Mouse (Mus musculus) neural tube, embryonic 13.5 days (tissue): ENCODE results near the gene Kalrn. TPM values are rescaled to one million over a fixed set of nuclear protein-coding genes. Genes with fewer than 3 reads are reported as not detected.
A peak's percentile ranks its signal among the peaks of the same experiment; 100 is the strongest.

Experiments used
- ATAC-seq: fragments of 200-750 bp; cut with Nextera tagmentation; 2 replicates; pipeline ENCODE4 v1.8.0; 2017; ENCODE audit warnings: low read depth, mild to moderate bottlenecking, moderate TSS enrichment, moderate library complexity
- H3K27ac ChIP-seq: fragments of 300-500 bp; sonication (generic); replicated peaks from 2 replicates; pipeline ENCODE4 v1.5.1; 2015; ENCODE audit warnings: moderate library complexity, mild to moderate bottlenecking, inconsistent platforms
- H3K27me3 ChIP-seq: fragments of 300-500 bp; sonication (generic); 2 replicates; pipeline ENCODE4 v1.6.1; 2015; ENCODE audit warnings: mild to moderate bottlenecking, inconsistent platforms
- H3K36me3 ChIP-seq: fragments of 300-500 bp; sonication (generic); 2 replicates; pipeline ENCODE4 v1.6.1; 2015; ENCODE audit warnings: mild to moderate bottlenecking, inconsistent platforms
- H3K4me1 ChIP-seq: fragments of 300-500 bp; sonication (generic); replicated peaks from 2 replicates; pipeline ENCODE4 v1.6.1; 2015; ENCODE audit warnings: inconsistent platforms
- H3K4me2 ChIP-seq: fragments of 300-500 bp; sonication (generic); 2 replicates; pipeline ENCODE4 v1.6.1; 2015; ENCODE audit warnings: inconsistent platforms, mild to moderate bottlenecking, moderate library complexity
- H3K4me3 ChIP-seq: fragments of 300-500 bp; sonication (generic); 2 replicates; pipeline ENCODE4 v1.5.1; 2015; ENCODE audit warnings: mild to moderate bottlenecking, inconsistent platforms
- H3K9ac ChIP-seq: fragments of 300-500 bp; sonication (generic); 2 replicates; pipeline ENCODE4 v1.6.1; 2015; ENCODE audit warnings: moderate library complexity, mild to moderate bottlenecking, inconsistent platforms
- H3K9me3 ChIP-seq: fragments of 300-500 bp; sonication (generic); 2 replicates; pipeline ENCODE4 v1.6.1; 2016; ENCODE audit warnings: inconsistent platforms
- WGBS: fragments of 180-500 bp; shearing (Covaris S2); methylation state at CpG from one replicate; pipeline ENCODE4 v1.1.7; 2015; 5-methylcytosine and 5-hydroxymethylcytosine counted together
- polyA plus RNA-seq: library from polyadenylated mRNA; unstranded; fragments of >200 nt; fragmentation: Nextera tagmentation; extraction: Ambion mirVana; gene quantifications from 2 replicates; pipeline ENCODE4 v1.2.1, GENCODE M21; 2015

The Kalrn gene
- polyA plus RNA-seq, 1 experiment from 2014 or later = 23.9 TPM

GRCm38 (mm10) chr16:34546805-34547509 lies 26.4 kb downstream of the Kalrn start:
- no peak overlapping the region for H3K4me2 ChIP-seq
- 0 out of 2 replicates have a peak overlapping the region, but pooled peaks have one; percentile 13 for H3K27ac ChIP-seq
- H3K9me3 ChIP-seq = peaks cover 4% of the 10 kb centered on the region; the same call in 1 of the 2 replicates
- H3K9ac ChIP-seq = no peak overlapping the region
- 33% methylated on average over 6 of the region's 6 CpGs for WGBS
- H3K27me3 ChIP-seq = no peaks in the 10 kb centered on the region
- no peak overlapping the region for H3K4me3 ChIP-seq
- ATAC-seq = peak; percentile 77; the same call in 1 of the 2 replicates
- H3K36me3 ChIP-seq = no peaks in the 10 kb centered on the region
- peaks cover 33% of the 10 kb centered on the region for H3K4me1 ChIP-seq

- no peak for ATAC-seq
- Histone ChIP-seq H3K4me1 (peaks cover 50% of the 10 kb centered on the region), H3K36me3 (no peaks in the 10 kb centered on the region), H3K9ac (no peak overlapping the region), H3K9me3 (peaks cover 4% of the 10 kb centered on the region; the same call in 1 of the 2 replicates), H3K27me3 (no peaks in the 10 kb centered on the region), H3K27ac (no peak overlapping the region), H3K4me2 (no peak overlapping the region), H3K4me3 (no peak overlapping the region)
- 69% methylated on average over 4 of the region's 4 CpGs for WGBS
Measured at GRCm38 (mm10) chr16:34543754-34544153, 29.6 kb downstream of the Kalrn start.

GRCm38 (mm10) chr16:34542341-34542740 lies 31.0 kb downstream of the Kalrn start:
- Histone ChIP-seq H3K9me3 (peaks cover 4% of the 10 kb centered on the region; the same call in 1 of the 2 replicates), H3K4me3 (no peak overlapping the region), H3K4me1 (peaks cover 48% of the 10 kb centered on the region), H3K27me3 (no peaks in the 10 kb centered on the region), H3K36me3 (no peaks in the 10 kb centered on the region), H3K27ac (no peak overlapping the region), H3K4me2 (no peak overlapping the region), H3K9ac (no peak overlapping the region)
- no peak for ATAC-seq
- WGBS = 93% methylated on average over 2 of the region's 2 CpGs

DNA sequence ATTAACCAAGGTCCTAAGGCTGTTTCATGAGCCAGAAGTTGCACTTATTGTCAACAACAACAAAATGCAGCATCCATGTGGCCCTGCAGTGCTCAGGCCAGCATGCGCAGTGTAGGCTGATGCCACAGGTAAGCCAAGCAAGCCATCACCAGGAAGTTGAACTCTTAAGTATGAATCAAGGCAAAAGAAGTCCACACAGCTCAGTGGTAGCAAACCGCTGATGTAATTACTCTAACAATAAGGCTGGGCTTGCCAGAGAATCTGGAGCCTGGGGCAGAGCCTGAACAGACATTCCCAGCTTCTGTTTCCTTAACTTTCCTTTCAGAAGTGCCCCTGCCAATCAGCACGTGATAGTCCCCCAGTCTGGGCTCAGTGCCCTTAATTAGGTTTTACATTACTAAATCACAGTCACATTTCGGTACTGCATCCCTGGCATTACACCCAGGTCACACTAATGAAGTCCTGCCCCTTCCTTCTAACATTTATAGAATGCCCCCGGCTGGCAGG lies 34.6 kb downstream of the Kalrn start:
- Histone ChIP-seq H3K27ac (no peak overlapping the region), H3K9ac (no peak overlapping the region), H3K27me3 (no peaks in the 10 kb centered on the region), H3K9me3 (peaks cover 4% of the 10 kb centered on the region; the same call in 1 of the 2 replicates), H3K4me3 (no peak overlapping the region), H3K36me3 (no peaks in the 10 kb centered on the region), H3K4me1 (peaks cover 62% of the 10 kb centered on the region), H3K4me2 (no peak overlapping the region)
- WGBS = 66% methylated on average over 5 of the region's 5 CpGs
- no peak for ATAC-seq

DNA sequence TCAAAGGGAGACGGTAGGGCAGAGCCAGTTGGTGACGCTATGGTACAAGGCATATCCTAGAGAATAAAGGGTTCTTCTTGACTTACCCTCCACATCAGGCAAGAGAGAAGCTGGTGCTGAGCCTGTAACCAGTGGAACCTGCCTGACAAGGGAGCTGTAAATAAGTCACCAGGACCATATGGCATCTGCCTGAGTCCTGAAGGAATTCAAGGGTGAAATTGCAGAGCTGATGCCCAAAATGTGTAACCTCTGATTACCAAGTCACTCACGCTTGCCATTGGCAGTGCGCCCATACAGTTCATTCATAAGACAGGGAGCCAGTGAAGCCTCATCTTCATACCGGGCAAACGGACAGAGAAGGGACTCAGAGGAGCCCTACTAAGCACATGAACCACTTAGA lies 37.0 kb downstream of the Kalrn start:
- no peak overlapping the region for H3K9ac ChIP-seq
- no peak overlapping the region for H3K4me3 ChIP-seq
- H3K36me3 ChIP-seq = no peaks in the 10 kb centered on the region
- ATAC-seq = no peak
- peaks cover 62% of the 10 kb centered on the region for H3K4me1 ChIP-seq
- H3K4me2 ChIP-seq = no peak overlapping the region
- H3K27me3 ChIP-seq = no peaks in the 10 kb centered on the region
- H3K9me3 ChIP-seq = no peaks in the 10 kb centered on the region
- 50% methylated on average over 6 of the region's 6 CpGs for WGBS
- H3K27ac ChIP-seq = no peak overlapping the region

DNA sequence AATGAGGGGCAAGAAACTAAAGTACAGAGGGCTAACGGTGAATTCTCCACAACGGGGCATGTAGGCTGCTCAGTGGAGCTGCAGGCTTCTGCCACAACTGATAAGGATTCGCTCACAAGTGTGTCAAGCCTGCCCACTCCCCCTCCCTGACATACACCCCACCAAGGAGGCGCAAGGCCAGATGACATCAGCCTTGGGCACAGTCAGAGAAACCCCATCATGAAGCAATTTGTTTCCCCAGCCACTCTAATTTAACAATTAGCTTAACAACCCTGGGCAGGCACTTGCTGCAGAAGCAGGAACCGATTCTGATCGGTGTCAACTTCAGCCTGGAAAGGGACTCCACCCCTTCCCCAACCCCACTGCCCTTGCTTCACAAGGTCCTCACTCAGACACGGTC lies 38.2 kb downstream of the Kalrn start:
- Histone ChIP-seq H3K9me3 (no peaks in the 10 kb centered on the region), H3K27ac (no peak overlapping the region), H3K4me2 (no peak overlapping the region), H3K36me3 (no peaks in the 10 kb centered on the region), H3K27me3 (no peaks in the 10 kb centered on the region), H3K4me1 (peaks cover 55% of the 10 kb centered on the region), H3K9ac (no peak overlapping the region), H3K4me3 (no peak overlapping the region)
- no peak for ATAC-seq
- WGBS = 43% methylated on average over 7 of the region's 7 CpGs

DNA sequence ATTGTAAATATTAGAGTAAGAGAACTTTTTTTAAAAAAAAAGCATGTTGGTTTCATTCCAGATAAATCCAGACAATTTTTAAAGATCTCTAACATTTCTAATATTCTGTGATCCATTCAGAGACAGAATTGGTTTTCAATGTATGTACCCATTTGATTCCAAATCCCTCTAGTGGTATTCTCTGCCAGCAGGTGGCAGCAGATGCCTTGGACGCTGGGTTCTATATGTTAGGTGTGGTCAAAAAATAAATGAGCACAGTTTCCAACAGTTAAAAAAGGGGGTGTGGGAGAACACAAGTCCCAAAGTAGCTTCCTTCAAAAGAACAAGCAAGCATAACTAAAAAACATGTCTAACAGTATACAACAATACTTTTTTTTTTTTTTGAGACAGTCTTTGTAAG lies 41.8 kb downstream of the Kalrn start:
- no peak overlapping the region for H3K4me2 ChIP-seq
- no peaks in the 10 kb centered on the region for H3K27me3 ChIP-seq
- ATAC-seq = no peak
- H3K4me3 ChIP-seq = no peak overlapping the region
- 10% methylated on average over 1 of the region's 1 CpGs for WGBS
- no peak overlapping the region for H3K27ac ChIP-seq
- H3K4me1 ChIP-seq = peaks cover 34% of the 10 kb centered on the region
- no peaks in the 10 kb centered on the region for H3K9me3 ChIP-seq
- H3K36me3 ChIP-seq = no peaks in the 10 kb centered on the region
- H3K9ac ChIP-seq = no peak overlapping the region

DNA sequence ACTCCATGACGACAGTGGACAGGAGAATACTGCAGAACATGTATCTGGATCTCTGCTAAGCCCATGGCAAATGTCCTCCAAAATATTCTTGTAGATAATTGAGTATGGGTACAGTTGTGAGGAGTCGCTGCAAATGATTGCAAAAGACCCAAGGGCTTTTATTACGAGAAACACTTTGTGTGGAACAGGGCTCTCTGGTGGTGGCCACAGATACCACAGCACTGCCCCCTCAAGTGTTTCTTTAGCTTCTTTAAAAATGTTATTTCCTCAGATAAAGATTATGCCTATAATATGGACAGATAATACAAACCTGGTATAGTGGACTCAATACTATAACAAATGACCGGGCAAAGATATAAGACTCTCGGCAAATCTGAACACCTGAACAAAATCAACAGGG lies 43.3 kb downstream of the Kalrn start:
- WGBS = 92% methylated on average over 5 of the region's 5 CpGs
- Histone ChIP-seq H3K27ac (no peak overlapping the region), H3K9ac (no peak overlapping the region), H3K4me1 (peaks cover 32% of the 10 kb centered on the region), H3K27me3 (no peaks in the 10 kb centered on the region), H3K4me3 (no peak overlapping the region), H3K9me3 (no peaks in the 10 kb centered on the region), H3K36me3 (no peaks in the 10 kb centered on the region), H3K4me2 (no peak overlapping the region)
- ATAC-seq = no peak

- no peaks in the 10 kb centered on the region for H3K9me3 ChIP-seq
- no peak overlapping the region for H3K4me3 ChIP-seq
- H3K9ac ChIP-seq = no peak overlapping the region
- no peaks in the 10 kb centered on the region for H3K36me3 ChIP-seq
- WGBS = 82% methylated on average over 5 of the region's 5 CpGs
- H3K27ac ChIP-seq = no peak overlapping the region
- no peaks in the 10 kb centered on the region for H3K27me3 ChIP-seq
- ATAC-seq = no peak
- no peak overlapping the region for H3K4me2 ChIP-seq
- peaks cover 20% of the 10 kb centered on the region for H3K4me1 ChIP-seq
Measured at GRCm38 (mm10) chr16:34528234-34528983, 44.9 kb downstream of the Kalrn start.

DNA sequence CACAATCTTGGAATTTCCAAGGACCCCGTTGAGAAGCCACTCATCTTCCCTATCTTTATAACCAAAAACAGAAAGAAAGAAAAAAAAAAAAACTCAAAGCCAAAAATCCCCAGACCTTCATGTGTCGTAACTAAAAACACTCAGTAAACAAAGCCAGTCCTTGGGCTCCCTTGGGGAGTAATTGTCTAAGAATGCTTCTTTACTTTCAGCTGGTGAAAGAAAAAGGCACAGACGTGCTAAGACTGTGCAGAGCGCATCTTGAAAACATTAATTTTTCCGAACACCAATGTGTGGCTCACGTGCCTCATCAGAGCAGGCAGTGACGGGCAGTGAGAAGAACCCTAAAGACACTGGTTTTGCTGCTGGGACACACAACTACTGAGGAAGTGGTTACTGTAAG lies 47.0 kb downstream of the Kalrn start:
- Histone ChIP-seq H3K4me2 (no peak overlapping the region), H3K9ac (no peak overlapping the region), H3K27ac (no peak overlapping the region), H3K27me3 (no peaks in the 10 kb centered on the region), H3K4me3 (no peak overlapping the region), H3K36me3 (no peaks in the 10 kb centered on the region), H3K4me1 (peaks cover 18% of the 10 kb centered on the region), H3K9me3 (no peaks in the 10 kb centered on the region)
- 67% methylated on average over 7 of the region's 7 CpGs for WGBS
- ATAC-seq = no peak

GRCm38 (mm10) chr16:34525866-34526265 lies 47.5 kb downstream of the Kalrn start:
- no peaks in the 10 kb centered on the region for H3K27me3 ChIP-seq
- no peak overlapping the region for H3K4me2 ChIP-seq
- no peak overlapping the region for H3K9ac ChIP-seq
- no peak overlapping the region for H3K4me3 ChIP-seq
- H3K4me1 ChIP-seq = peaks cover 21% of the 10 kb centered on the region
- no peak overlapping the region for H3K27ac ChIP-seq
- no peak for ATAC-seq
- no peaks in the 10 kb centered on the region for H3K36me3 ChIP-seq
- 81% methylated on average over 8 of the region's 8 CpGs for WGBS
- H3K9me3 ChIP-seq = no peaks in the 10 kb centered on the region

DNA sequence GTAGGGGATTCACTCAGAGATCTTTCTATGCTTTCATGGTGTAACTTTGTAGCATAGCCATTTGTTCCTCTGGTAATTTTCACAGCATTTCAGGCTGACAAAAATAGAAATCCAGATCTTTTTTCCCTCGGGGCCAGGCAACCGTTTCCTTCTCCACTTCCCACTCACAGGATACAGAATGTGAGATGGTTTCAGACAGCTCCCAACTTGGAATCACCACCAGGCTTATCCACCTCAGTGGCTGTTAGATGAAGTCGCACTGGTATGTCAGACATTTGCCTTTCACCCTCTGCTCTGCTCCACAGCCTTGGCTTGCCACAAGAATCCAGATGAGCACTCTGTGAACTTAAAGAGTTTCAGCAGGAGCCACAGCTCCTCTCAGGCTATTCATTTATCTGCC lies 48.1 kb downstream of the Kalrn start:
- no peak for ATAC-seq
- 72% methylated on average over 3 of the region's 3 CpGs for WGBS
- no peak overlapping the region for H3K27ac ChIP-seq

More for the DNA sequence above, 48.1 kb downstream of the Kalrn start:
- Histone ChIP-seq H3K36me3 (no peaks in the 10 kb centered on the region), H3K4me1 (peaks cover 21% of the 10 kb centered on the region), H3K9me3 (no peaks in the 10 kb centered on the region), H3K9ac (no peak overlapping the region), H3K4me2 (no peak overlapping the region), H3K4me3 (no peak overlapping the region), H3K27me3 (no peaks in the 10 kb centered on the region)
